Mouse (Mus musculus): Measurements from ENCODE around the gene Hist2h2ac. TPM values are rescaled to one million over a fixed set of nuclear protein-coding genes. Genes with fewer than 3 reads are reported as not detected.
A peak's percentile ranks its signal among the peaks of the same experiment; 100 is the strongest.

Gene Hist2h2ac
- total and polyA plus RNA-seq, 2 experiments from 2014 or later: 1.9 to 471 TPM

DNA sequence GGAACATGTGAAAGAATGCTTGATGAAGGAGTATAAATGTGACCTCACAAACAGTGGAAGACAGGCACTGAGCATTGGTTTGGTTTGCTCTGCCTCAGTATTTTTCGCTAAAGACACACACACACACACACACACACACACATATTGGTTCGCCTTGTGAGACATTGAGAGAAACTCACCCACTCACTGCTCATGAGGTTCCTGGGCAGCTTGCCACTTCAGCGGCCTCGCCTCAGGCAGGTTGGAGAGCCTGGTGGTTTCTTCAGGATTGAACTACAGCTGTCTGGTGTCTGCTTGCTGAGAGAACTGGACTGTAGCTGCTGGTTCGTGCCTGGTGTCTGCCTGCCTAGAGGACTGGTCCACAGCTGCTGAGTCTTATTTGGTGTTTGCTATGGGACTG is 39.5 kb upstream of the Hist2h2ac start:
- peaks cover 12% of the 10 kb centered on the region for H3K4me1 ChIP-seq (ENCODE audit: insufficient read depth)
- WGBS: 90% methylated on average over 5 of the region's 5 CpGs

GRCm38 (mm10) chr3:96257190-96257589 is 36.5 kb upstream of the Hist2h2ac start:
- Histone ChIP-seq H3K4me1 (ENCODE audit: insufficient read depth) (peaks cover 10% of the 10 kb centered on the region), H3K4me2 (ENCODE audit: low read depth) (no peak overlapping the region), H3K4me3 (ENCODE audit: low read depth, low read length) (no peak overlapping the region), H3K27ac (ENCODE audit: low read depth, low read length) (no peak overlapping the region), H3K9me3 (ENCODE audit: low read length) (no peaks in the 10 kb centered on the region), H3K9ac (no peak overlapping the region), H3K36me3 (ENCODE audit: insufficient read depth) (no peaks in the 10 kb centered on the region), H3K27me3 (ENCODE audit: insufficient read depth, low read length) (no peaks in the 10 kb centered on the region)
- no peak for TF ChIP-seq CTCF (IDR thresholded peaks at IDR 0.05; ENCODE audit: low read depth)
- 81% methylated on average over 3 of the region's 3 CpGs for WGBS
- ATAC-seq (no peak), DNase-seq (no peak)

More for the DNA sequence above, 39.5 kb upstream of the Hist2h2ac start:
- H3K27me3 ChIP-seq (ENCODE audit: insufficient read depth, low read length): no peaks in the 10 kb centered on the region
- no peak for DNase-seq
- no peak for TF ChIP-seq CTCF (IDR thresholded peaks at IDR 0.05; ENCODE audit: low read depth)
- no peak overlapping the region for H3K4me3 ChIP-seq (ENCODE audit: low read depth, low read length)
- H3K36me3 ChIP-seq (ENCODE audit: insufficient read depth): no peaks in the 10 kb centered on the region
- no peak overlapping the region for H3K27ac ChIP-seq (ENCODE audit: low read depth, low read length)
- no peak overlapping the region for H3K4me2 ChIP-seq (ENCODE audit: low read depth)
- no peaks in the 10 kb centered on the region for H3K9me3 ChIP-seq (ENCODE audit: low read length)
- H3K9ac ChIP-seq: no peak overlapping the region
- no peak for ATAC-seq

DNA sequence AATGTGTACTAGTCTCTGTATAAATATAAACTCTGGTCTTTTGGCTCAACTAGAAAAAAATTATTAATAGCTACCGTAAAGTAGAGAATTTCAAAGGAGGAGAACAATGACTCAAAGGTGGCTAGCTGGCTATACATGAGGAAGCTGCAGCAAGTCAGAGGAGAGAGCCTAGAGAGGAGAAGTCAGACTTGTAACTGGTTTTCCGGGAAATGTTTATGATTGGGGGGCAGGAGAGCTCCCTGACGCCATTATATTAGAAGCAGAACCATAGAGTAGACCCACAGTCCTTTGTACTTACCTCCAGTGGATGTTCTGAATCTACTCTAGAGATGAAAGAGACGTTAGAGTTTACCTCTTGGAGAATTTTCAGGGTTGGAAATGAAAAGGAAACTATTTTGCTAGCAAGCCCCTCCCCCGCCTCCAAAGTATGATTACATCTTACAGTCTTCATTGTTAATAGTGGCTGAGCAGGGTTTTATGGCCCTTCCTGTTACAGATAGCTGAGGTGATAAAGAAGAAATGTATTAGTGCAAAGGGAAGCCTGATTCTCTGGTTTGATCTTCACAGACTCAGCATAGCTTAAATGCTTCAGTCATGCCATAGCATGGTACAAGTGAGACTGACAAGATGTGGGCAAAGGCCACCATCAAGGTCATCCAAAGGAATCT is 35.4 kb upstream of the Hist2h2ac start:
- DNase-seq (no peak), ATAC-seq (no peak)
- Histone ChIP-seq H3K9ac (no peak overlapping the region), H3K4me3 (ENCODE audit: low read depth, low read length) (no peak overlapping the region), H3K36me3 (ENCODE audit: insufficient read depth) (no peaks in the 10 kb centered on the region), H3K4me1 (ENCODE audit: insufficient read depth) (no peaks in the 10 kb centered on the region), H3K9me3 (ENCODE audit: low read length) (no peaks in the 10 kb centered on the region), H3K27ac (ENCODE audit: low read depth, low read length) (no peak overlapping the region), H3K4me2 (ENCODE audit: low read depth) (no peak overlapping the region), H3K27me3 (ENCODE audit: insufficient read depth, low read length) (no peaks in the 10 kb centered on the region)
- TF ChIP-seq CTCF (IDR thresholded peaks at IDR 0.05; ENCODE audit: low read depth): no peak
- WGBS: 83% methylated on average over 5 of the region's 5 CpGs

DNA sequence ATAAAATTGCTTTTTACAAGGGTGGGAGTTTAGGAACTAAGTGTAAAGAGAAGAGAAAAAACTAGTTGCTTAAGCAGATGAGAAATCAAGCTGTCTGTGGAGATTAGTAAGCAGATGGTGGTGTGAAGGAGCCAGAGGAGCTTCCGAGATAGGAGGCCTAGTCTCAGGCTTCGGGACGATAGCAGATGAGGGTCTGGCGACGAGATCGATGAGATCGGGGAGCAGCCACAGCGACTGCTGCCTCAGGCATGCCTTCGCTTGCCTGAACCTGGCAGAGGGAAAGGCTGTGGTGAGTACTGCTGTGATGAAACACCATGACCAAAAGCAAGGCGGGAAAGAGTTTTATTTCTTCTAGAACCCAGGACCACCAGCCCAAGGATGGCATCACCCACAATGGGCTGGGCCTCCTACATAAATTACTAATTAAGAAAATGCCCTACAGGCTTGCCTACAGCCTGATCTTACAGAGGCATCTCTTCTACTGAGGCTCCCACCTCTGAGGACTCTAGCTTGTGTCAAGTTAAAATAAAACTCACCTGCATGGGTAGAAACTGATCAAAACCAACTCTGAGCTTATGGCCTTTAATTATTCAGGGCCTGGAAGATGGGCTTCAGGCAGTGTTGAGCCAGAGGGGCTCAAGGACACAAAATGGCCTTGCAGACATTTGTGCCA is 34.1 kb upstream of the Hist2h2ac start:
- DNase-seq (peak; percentile 48), ATAC-seq (peak; percentile 68)
- Histone ChIP-seq H3K9me3 (ENCODE audit: low read length) (no peaks in the 10 kb centered on the region), H3K4me2 (ENCODE audit: low read depth) (no peak overlapping the region), H3K4me1 (ENCODE audit: insufficient read depth) (no peaks in the 10 kb centered on the region), H3K27ac (ENCODE audit: low read depth, low read length) (no peak overlapping the region), H3K4me3 (ENCODE audit: low read depth, low read length) (no peak overlapping the region), H3K27me3 (ENCODE audit: insufficient read depth, low read length) (no peaks in the 10 kb centered on the region), H3K9ac (no peak overlapping the region), H3K36me3 (ENCODE audit: insufficient read depth) (no peaks in the 10 kb centered on the region)
- TF ChIP-seq CTCF (IDR thresholded peaks at IDR 0.05; ENCODE audit: low read depth): no peak
- WGBS: 55% methylated on average over 10 of the region's 10 CpGs

DNA sequence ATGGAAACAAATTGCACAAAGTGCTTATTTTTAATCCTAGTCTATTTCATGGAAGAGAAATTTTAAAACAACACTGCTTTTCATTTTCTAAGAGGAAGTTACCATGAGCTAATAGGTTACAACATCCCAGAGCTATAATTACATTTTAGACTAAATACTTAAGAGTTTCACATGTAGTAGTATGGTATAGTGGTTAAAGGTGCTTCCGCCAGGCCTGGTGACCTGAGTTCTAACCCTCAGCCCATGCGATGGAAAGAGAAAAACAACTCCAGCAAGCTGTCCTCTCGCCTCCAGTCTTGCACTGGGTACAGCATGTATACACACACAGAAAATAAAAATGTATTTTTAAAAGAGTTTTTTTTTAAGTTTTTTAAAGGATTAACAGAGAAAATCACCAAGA is 31.1 kb upstream of the Hist2h2ac start:
- DNase-seq (no peak), ATAC-seq (no peak)
- 0 out of 2 replicates have a peak, but pooled peaks cover 4% of the 10 kb centered on the region for H3K4me1 ChIP-seq (ENCODE audit: insufficient read depth)
- H3K27me3 ChIP-seq (ENCODE audit: insufficient read depth, low read length): no peaks in the 10 kb centered on the region
- no peaks in the 10 kb centered on the region for H3K36me3 ChIP-seq (ENCODE audit: insufficient read depth)
- H3K9me3 ChIP-seq (ENCODE audit: low read length): no peaks in the 10 kb centered on the region
- H3K4me2 ChIP-seq (ENCODE audit: low read depth): no peak overlapping the region
- H3K9ac ChIP-seq: no peak overlapping the region
- no peak for TF ChIP-seq CTCF (IDR thresholded peaks at IDR 0.05; ENCODE audit: low read depth)
- WGBS: 93% methylated on average over 3 of the region's 3 CpGs
- no peak overlapping the region for H3K4me3 ChIP-seq (ENCODE audit: low read depth, low read length)
- no peak overlapping the region for H3K27ac ChIP-seq (ENCODE audit: low read depth, low read length)

- H3K27ac ChIP-seq (ENCODE audit: low read depth, low read length): no peak overlapping the region
- ATAC-seq: no peak
- H3K9me3 ChIP-seq (ENCODE audit: low read length): no peaks in the 10 kb centered on the region
- no peaks in the 10 kb centered on the region for H3K27me3 ChIP-seq (ENCODE audit: insufficient read depth, low read length)
- H3K4me3 ChIP-seq (ENCODE audit: low read depth, low read length): no peak overlapping the region
- H3K36me3 ChIP-seq (ENCODE audit: insufficient read depth): no peaks in the 10 kb centered on the region
- no peak for TF ChIP-seq CTCF (IDR thresholded peaks at IDR 0.05; ENCODE audit: low read depth)
- no peak for DNase-seq
- 74% methylated on average over 3 of the region's 3 CpGs for WGBS
- H3K4me2 ChIP-seq (ENCODE audit: low read depth): no peak overlapping the region
- 0 out of 2 replicates have a peak, but pooled peaks cover 4% of the 10 kb centered on the region for H3K4me1 ChIP-seq (ENCODE audit: insufficient read depth)
- H3K9ac ChIP-seq: no peak overlapping the region
Measured at GRCm38 (mm10) chr3:96250890-96251289, 30.2 kb upstream of the Hist2h2ac start.

- WGBS: 39% methylated on average over 4 of the region's 4 CpGs
- DNase-seq: no peak
- H3K4me2 ChIP-seq (ENCODE audit: low read depth): no peak overlapping the region
Measured at GRCm38 (mm10) chr3:96249034-96249345, 28.3 kb upstream of the Hist2h2ac start.

More at GRCm38 (mm10) chr3:96249034-96249345, 28.3 kb upstream of the Hist2h2ac start:
- ATAC-seq: no peak
- Histone ChIP-seq H3K27ac (ENCODE audit: low read depth, low read length) (no peak overlapping the region), H3K36me3 (ENCODE audit: insufficient read depth) (no peaks in the 10 kb centered on the region), H3K9me3 (ENCODE audit: low read length) (no peaks in the 10 kb centered on the region), H3K27me3 (ENCODE audit: insufficient read depth, low read length) (no peaks in the 10 kb centered on the region), H3K4me1 (ENCODE audit: insufficient read depth) (0 out of 2 replicates have a peak, but pooled peaks cover 9% of the 10 kb centered on the region), H3K4me3 (ENCODE audit: low read depth, low read length) (no peak overlapping the region), H3K9ac (no peak overlapping the region)
- TF ChIP-seq CTCF (IDR thresholded peaks at IDR 0.05; ENCODE audit: low read depth): no peak

All from forebrain, postnatal 0 days (tissue).